9 mouse cellular contexts compared by ENCODE assay signal in the genomic region with DNA sequence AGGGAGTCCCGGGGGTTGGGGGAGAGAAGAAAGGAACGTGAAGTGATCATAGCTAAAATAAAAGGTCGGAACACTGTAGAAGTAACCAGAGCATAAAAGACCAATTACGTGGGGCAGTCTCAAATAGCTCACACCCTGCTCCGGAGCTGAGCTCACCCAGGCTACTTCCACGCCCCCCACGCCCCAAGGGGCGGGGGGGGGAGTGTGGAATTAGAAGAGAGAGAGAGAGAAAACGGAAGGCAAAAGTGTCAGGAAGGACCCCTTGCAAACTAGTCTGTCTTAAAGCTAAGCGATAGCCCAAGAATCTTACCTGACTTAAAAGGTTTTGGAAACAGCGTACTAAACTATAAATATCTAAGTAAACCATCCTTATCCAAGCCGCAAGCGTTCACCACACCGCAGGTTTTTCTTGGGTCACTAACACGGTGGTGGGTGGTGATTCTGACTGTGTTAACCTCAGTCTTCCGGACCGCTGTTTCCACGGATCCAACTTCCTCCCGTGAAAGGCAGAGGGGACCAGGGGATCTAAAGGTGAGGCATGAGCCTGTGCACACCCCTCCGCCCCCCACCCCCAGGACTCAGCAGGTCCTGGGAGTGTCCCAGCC. TPM values are rescaled to one million over a fixed set of nuclear protein-coding genes. Genes with fewer than 3 reads are reported as not detected.
DNase-seq lines count a peak whose midpoint lies in the region; ATAC-seq and TF ChIP-seq lines count a peak whose summit lies in the region.
"Had no signal": no experiment of that assay in that cellular context is flagged by ENCODE, and none has a peak within 500 bp of the region (broad histone marks: within the 10 kb centered on the region; RNA-seq: fewer than 3 reads in every experiment).

No protein-coding gene starts in this region.

- TF ChIP-seq CTCF in gastrocnemius, adult 2 months (IDR thresholded peaks at IDR 0.05), result no peak

- no peaks in the 10 kb centered on the region for H3K36me3 ChIP-seq in limb, embryonic 11.5 days (ENCODE audit: control insufficient read depth, insufficient read depth, low read length)
- H3K36me3 ChIP-seq: liver, embryonic 15.5 days had no signal

- peak overlapping the region; percentile 82 for H3K9ac ChIP-seq in limb, embryonic 11.5 days (ENCODE audit: low read length)
- H3K9ac ChIP-seq: liver, embryonic 15.5 days had no signal

- DNase-seq in gastrocnemius, adult 2 months, result no peak
- no peak for DNase-seq in gastrocnemius, postnatal 25 days
- DNase-seq in retina, postnatal 1 day, result peak; percentile 39
- DNase-seq in retina, embryonic 14.5 days (ENCODE audit: low spot score), result no peak
- no peak for DNase-seq in limb, embryonic 11.5 days (ENCODE audit: low spot score)
- DNase-seq in frontal cortex, postnatal 14 days (ENCODE audit: low spot score in 2 of 2), result no peak
- DNase-seq in layer of hippocampus, adult 8-10 months (ENCODE audit: low spot score in 2 of 2), result no peak
- DNase-seq in spleen, postnatal 4 days (ENCODE audit: low spot score in 2 of 2), result no peak

- 0% methylated on average over 20 of the region's 20 CpGs for WGBS in limb, embryonic 11.5 days

- H3K4me3 ChIP-seq in gastrocnemius, adult 2 months, result peak overlapping the region; percentile 78
- peak overlapping the region; percentile 74 for H3K4me3 ChIP-seq in limb, embryonic 11.5 days (ENCODE audit: low read depth, low read length)
- H3K4me3 ChIP-seq: liver, embryonic 15.5 days had no signal

- H3K4me2 ChIP-seq in limb, embryonic 11.5 days (ENCODE audit: low read depth, severe bottlenecking), result peak overlapping the region; percentile 98

- intact Hi-C loops in gastrocnemius, adult 2 months (cut with DNase I), result no loop called here

- 0 out of 2 replicates have a peak, but pooled peaks cover 4% of the 10 kb centered on the region for H3K27me3 ChIP-seq in limb, embryonic 11.5 days (ENCODE audit: control insufficient read depth, insufficient read depth, low read length)

- H3K9me3 ChIP-seq in limb, embryonic 11.5 days (ENCODE audit: control insufficient read depth, low read length), result no peaks in the 10 kb centered on the region
- H3K9me3 ChIP-seq: liver, embryonic 15.5 days had no signal

- no peak for ATAC-seq in limb, embryonic 11.5 days (ENCODE audit: insufficient number of reproducible peaks, low FRiP score, low TSS enrichment, low read depth)

- peak overlapping the region; percentile 46; the same call in 1 of the 2 replicates for H3K27ac ChIP-seq in gastrocnemius, adult 2 months
- peak overlapping the region; percentile 73; the same call in 1 of the 2 replicates for H3K27ac ChIP-seq in limb, embryonic 11.5 days (replicated peaks; ENCODE audit: low read depth, low read length)
- H3K27ac ChIP-seq: liver, embryonic 15.5 days had no signal

- peaks cover 37% of the 10 kb centered on the region for H3K4me1 ChIP-seq in limb, embryonic 11.5 days (ENCODE audit: control insufficient read depth, insufficient read depth, low read length)

RNA-seq across cellular contexts. Expression of gene Fzd10, which starts 1.8 kb away (rescaled TPM):
- total RNA-seq in gastrocnemius, adult 2 months (2021), result 1 to 10 TPM in 1 of 2 experiments, under 1 TPM in 1; 0.77 to 1.6 TPM
- total RNA-seq in gastrocnemius, postnatal 25 days (2021), result 1 to 10 TPM; 3.3 to 4.2 TPM
- 7.9 and 8.5 TPM in 2 replicates for polyA plus RNA-seq in limb, embryonic 11.5 days (2014; fragmentation: Nextera tagmentation; extraction: Ambion mirVana)
- total RNA-seq in layer of hippocampus, adult 8-10 months (2022), result under 1 TPM; 0.47 to 0.86 (median 0.67) TPM
- polyA plus RNA-seq: liver, embryonic 15.5 days had no signal
